Mouse (Mus musculus): ENCODE measurements around the gene Atoh8.

GRCm38 (mm10) chr6:72279505-72279904 lies 44.1 kb upstream of the Atoh8 start:
- TF ChIP-seq EP300 (IDR thresholded peaks at IDR 0.05; ENCODE audit: insufficient read depth, low read depth, low read length) (no peak), CTCF (IDR thresholded peaks at IDR 0.05) (no peak), POLR2A (IDR thresholded peaks at IDR 0.05; ENCODE audit: insufficient read depth, low read depth, low read length) (no peak)
